Mouse (Mus musculus) B cell, adult (primary cell): Measurements from ENCODE around the gene Olfr1354. TPM values are rescaled to one million over a fixed set of nuclear protein-coding genes. Genes with fewer than 3 reads are reported as not detected.

Source experiments
- total RNA-seq: library from RNA; stranded (reverse); gene quantifications from 4 replicates; pipeline ENCODE4 v1.2.4, GENCODE M21; 2023; ENCODE audit not compliant: inconsistent age

The Olfr1354 gene
- not detected in 4 replicates for total RNA-seq

DNA sequence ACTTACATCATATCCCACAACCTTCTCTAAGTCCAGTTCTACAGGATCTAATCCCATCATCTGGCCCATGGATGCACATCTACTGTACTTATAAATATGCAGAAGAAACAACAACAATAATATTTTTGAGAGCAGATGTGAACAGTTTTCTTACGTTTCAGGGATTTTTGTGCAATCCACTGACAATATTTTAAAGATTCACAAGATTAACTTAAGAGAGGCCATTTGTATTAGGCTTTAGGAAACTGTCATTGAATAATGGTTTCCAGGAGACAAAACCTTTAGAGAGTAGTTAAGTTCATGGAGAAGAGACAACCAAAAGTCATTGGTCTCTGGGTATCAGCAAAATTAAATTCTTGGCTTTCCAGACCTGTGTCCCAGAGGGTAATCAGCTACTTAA, at the start of gene Olfr1354:
Gene Olfr1354 (plus strand): TSS at position 301 of the 400 bp plus-strand sequence.

GRCm38 (mm10) chr10:78875240-78875639, 37.7 kb upstream of the Olfr1354 start, which contains the start of gene Olfr1355:
TSS of gene Olfr1355 (plus strand) at chr10:78875540.

DNA sequence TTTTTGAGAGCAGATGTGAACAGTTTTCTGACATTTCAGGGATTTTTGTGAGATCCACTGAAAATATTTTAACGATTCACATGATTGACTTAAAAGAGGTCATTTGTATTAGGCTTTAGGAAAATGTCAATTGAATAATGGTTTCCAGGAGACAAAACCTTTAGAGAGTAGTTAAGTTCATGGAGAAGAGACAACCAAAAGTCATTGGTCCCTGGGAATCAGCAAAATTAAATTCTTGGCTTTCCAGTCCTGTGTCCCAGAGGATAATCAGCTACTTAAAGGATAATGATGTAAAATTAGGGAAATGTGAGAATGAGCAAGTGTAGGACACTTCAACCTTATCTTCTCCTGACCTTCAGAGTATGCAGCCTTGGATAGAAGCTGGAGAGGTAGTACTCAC, 37.4 kb downstream of the Olfr1354 start, which contains the start of gene Olfr8:
Gene Olfr8 (plus strand): TSS at position 301 of the 400 bp plus-strand sequence.

DNA sequence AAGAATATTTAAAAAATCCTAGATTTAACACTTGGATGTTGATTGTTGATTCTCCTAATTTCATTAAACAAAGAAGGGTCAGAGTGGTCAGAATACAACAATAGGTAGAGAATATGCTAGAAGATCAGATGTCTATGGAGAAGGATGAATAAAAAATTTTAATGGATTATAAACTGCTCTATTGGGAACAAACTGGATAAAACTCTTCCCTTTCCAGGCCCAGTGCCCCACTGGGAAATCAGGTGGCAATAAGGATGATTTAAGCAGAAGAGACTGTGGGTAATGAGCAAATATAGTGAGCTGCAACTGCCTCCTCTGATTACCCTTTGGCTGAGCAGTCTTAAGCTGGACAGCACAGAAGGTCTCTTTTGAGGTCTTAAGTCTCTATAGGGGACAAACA, 50.0 kb downstream of the Olfr1354 start, which contains the start of gene Olfr1353:
Gene Olfr1353 (plus strand): TSS at position 301 of the 400 bp plus-strand sequence.

Other genes with a start within 250 kb of the Olfr1354 start
- gene Casp14, start 194.9 kb upstream of the Olfr1354 start, total RNA-seq = not detected in 4 replicates
- not detected in 4 replicates for gene Ccdc105, start 160.1 kb upstream of the Olfr1354 start, total RNA-seq
- not detected in 4 replicates for gene Slc1a6, start 132.7 kb upstream of the Olfr1354 start, total RNA-seq
- gene Olfr1356, start 61.0 kb upstream of the Olfr1354 start, total RNA-seq = not detected in 4 replicates
- not detected in 4 replicates for gene Olfr1355, start 37.6 kb upstream of the Olfr1354 start, total RNA-seq
- not detected in 4 replicates for gene Olfr8, start 37.5 kb downstream of the Olfr1354 start, total RNA-seq
- not detected in 4 replicates for gene Olfr1353, start 50.1 kb downstream of the Olfr1354 start, total RNA-seq
- gene Olfr1352, start 67.9 kb downstream of the Olfr1354 start, total RNA-seq = not detected in 4 replicates
- gene Olfr1351, start 99.3 kb downstream of the Olfr1354 start, total RNA-seq = not detected in 4 replicates
- gene Olfr57, start 115.6 kb downstream of the Olfr1354 start, total RNA-seq = not detected in 4 replicates
- gene 2610008E11Rik, start 184.4 kb downstream of the Olfr1354 start, total RNA-seq = 16.5 to 18.3 TPM (median 17.7 TPM) in 4 replicates
- not detected in 4 replicates for gene Vmn2r80, start 235.6 kb downstream of the Olfr1354 start, total RNA-seq